Mouse (Mus musculus) heart, postnatal 0 days (tissue): ENCODE results near the gene Unc45a.

Source experiments
- CTCF ChIP-seq: IDR thresholded peaks from 2 replicates; pipeline ENCODE4 v1.5.1; 2016; ENCODE audit warnings: antibody characterized with exemption, control low read depth, low read depth
- EP300 ChIP-seq: IDR thresholded peaks from 2 replicates; pipeline ENCODE4 v1.6.1; 2016; ENCODE audit warnings: antibody characterized with exemption, low read depth

- no peak for TF ChIP-seq CTCF
- no peak for TF ChIP-seq EP300
These were observed 7.1 kb upstream of the Unc45a start for GRCm38 (mm10) chr7:80347670-80348586.
